Mouse (Mus musculus) induced T-regulatory cell, adult 2 months (primary cell): ENCODE data around the gene Magea1.
"Not testable (repeated sequence)": the region's sequence is repeated elsewhere in the genome, so short reads cannot be mapped to it uniquely, and the experiment has no call there.

Source experiments
- DNase-seq: peaks from one replicate; pipeline ENCODE4 v3.0.0-alpha.2; 2012; ENCODE audit warnings: low read depth

Gene Magea1

GRCm38 (mm10) chrX:155089693-155090092 lies at the start of gene Magea1:
Gene Magea1 (minus strand): TSS chrX:155089793.
- DNase-seq, result not testable (repeated sequence)

GRCm38 (mm10) chrX:155128312-155128711 lies 38.7 kb upstream of the Magea1 start, which contains the start of gene Cldn34b2:
Gene Cldn34b2 (minus strand): TSS chrX:155128412.
- not testable (repeated sequence) for DNase-seq

- DNase-seq, result peak; percentile 6
These were observed 8.4 kb upstream of the Magea1 start for GRCm38 (mm10) chrX:155098024-155098423.

- not testable (repeated sequence) for DNase-seq
These were observed 4.0 kb upstream of the Magea1 start, which contains the start of gene Magea2 for GRCm38 (mm10) chrX:155093566-155093965. Gene Magea2 (minus strand): TSS chrX:155093666.

GRCm38 (mm10) chrX:155063045-155063444 lies 26.5 kb downstream of the Magea1 start, which contains the start of gene Magea5:
Gene Magea5 (minus strand): TSS chrX:155063145.
- not testable (repeated sequence) for DNase-seq
